Comparison of ENCODE assay signal across 11 mouse cellular contexts in the genomic region with DNA sequence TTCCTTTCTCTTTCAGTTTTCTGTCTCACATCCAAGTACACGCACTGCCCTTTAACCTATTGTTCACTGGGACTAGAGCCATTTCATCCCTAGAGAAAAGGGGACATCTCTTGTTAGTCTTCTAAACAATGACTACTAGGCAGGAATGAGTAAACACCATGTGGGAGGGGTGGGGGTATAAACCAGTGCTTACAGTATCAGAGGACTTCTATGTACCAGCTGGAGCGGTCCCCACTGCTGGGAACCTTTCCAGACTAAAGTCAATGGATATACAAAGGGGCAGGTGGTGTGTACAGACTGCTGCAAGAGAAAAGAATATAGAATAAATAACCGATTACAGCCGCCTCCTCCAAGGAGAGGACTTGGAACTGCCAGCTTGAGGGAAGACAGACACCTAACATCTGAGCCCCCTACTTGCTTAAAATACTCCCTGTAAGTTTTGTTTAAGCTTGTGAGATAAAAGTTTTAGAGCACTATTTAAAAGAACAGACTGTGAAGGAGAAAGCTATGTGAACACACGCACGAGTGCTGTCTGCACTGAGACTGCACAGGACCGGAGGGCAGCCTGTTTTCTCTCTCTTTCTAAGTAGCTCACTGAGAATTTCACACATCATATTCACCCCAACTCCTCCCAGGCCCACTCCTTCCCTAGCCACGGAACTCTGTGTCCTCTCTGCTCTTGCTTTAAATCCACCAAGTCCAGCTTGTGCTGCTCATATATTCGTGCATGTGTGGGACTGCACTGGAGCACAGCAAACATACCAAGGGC. TPM values are rescaled to one million over a fixed set of nuclear protein-coding genes. Genes with fewer than 3 reads are reported as not detected.
DNase-seq lines count a peak whose midpoint lies in the region; ATAC-seq lines count a peak whose summit lies in the region.
"Had no signal": no experiment of that assay in that cellular context is flagged by ENCODE, and none has a peak within 500 bp of the region (broad histone marks: within the 10 kb centered on the region; RNA-seq: fewer than 3 reads in every experiment).

No protein-coding gene starts in this region.

- H3K9ac ChIP-seq in heart, embryonic 13.5 days: peak overlapping the region; percentile 24; the same call in 1 of the 2 replicates
- H3K9ac ChIP-seq: liver, embryonic 14.5 days had no signal

- no peak overlapping the region for H3K27ac ChIP-seq in heart, embryonic 10.5 days
- peak overlapping the region; percentile 30 for H3K27ac ChIP-seq in heart, embryonic 13.5 days (replicated peaks)
- H3K27ac ChIP-seq: liver, embryonic 14.5 days had no signal

- H3K4me1 ChIP-seq in heart, embryonic 10.5 days: peaks cover 22% of the 10 kb centered on the region
- peaks cover 37% of the 10 kb centered on the region for H3K4me1 ChIP-seq in heart, embryonic 13.5 days

- H3K4me3 ChIP-seq in heart, embryonic 10.5 days: no peak overlapping the region
- no peak overlapping the region for H3K4me3 ChIP-seq in heart, embryonic 13.5 days

- no peaks in the 10 kb centered on the region for H3K9me3 ChIP-seq in heart, embryonic 10.5 days
- no peaks in the 10 kb centered on the region for H3K9me3 ChIP-seq in heart, embryonic 13.5 days
- H3K9me3 ChIP-seq: G1E had no signal

- WGBS in heart, embryonic 10.5 days: 67% methylated on average over 9 of the region's 9 CpGs
- 42% methylated on average over 9 of the region's 9 CpGs for WGBS in heart, embryonic 13.5 days

- H3K36me3 ChIP-seq in heart, embryonic 10.5 days: no peaks in the 10 kb centered on the region
- no peaks in the 10 kb centered on the region for H3K36me3 ChIP-seq in heart, embryonic 13.5 days

- H3K27me3 ChIP-seq in heart, embryonic 10.5 days (ENCODE audit: insufficient read depth, poor library complexity, severe bottlenecking): no peaks in the 10 kb centered on the region
- no peaks in the 10 kb centered on the region for H3K27me3 ChIP-seq in heart, embryonic 13.5 days (replicated peaks)

- no peak for ATAC-seq in heart, embryonic 13.5 days (ENCODE audit: extremely low read depth, insufficient number of reproducible peaks, low FRiP score, low TSS enrichment)

- peak overlapping the region; percentile 22; the same call in 1 of the 2 replicates for H3K4me2 ChIP-seq in heart, embryonic 13.5 days

- peak; percentile 54 for DNase-seq in heart, embryonic 10.5 days (ENCODE audit: low spot score)
- no peak for DNase-seq in heart, postnatal 4 days
- DNase-seq in adipocyte (ENCODE audit: low spot score): peak; percentile 75
- peak; percentile 28 for DNase-seq in lung, postnatal 25 days (ENCODE audit: low spot score)
- DNase-seq in thymus, postnatal 25 days: no peak
- no peak for DNase-seq in left cerebral cortex, adult 9 months (ENCODE audit: low spot score in 2 of 2)
- DNase-seq in thymus, postnatal 4 days: no peak
- DNase-seq: cerebellum, adult 8-10 months had no signal

RNA-seq across cellular contexts. Expression of a gene that starts 5.4 kb away (rescaled TPM):
- polyA plus RNA-seq in heart, embryonic 10.5 days (2016; fragmentation: Nextera tagmentation; extraction: Ambion mirVana): 3.8 and 6.4 TPM in 2 replicates
- 1 to 10 TPM; 8.7 to 8.8 TPM for total RNA-seq in heart, postnatal 4 days (2021)
- 3.7 and 3.9 TPM in 2 replicates for polyA plus RNA-seq in heart, embryonic 13.5 days (2015; fragmentation: Nextera tagmentation; extraction: Ambion mirVana)

Comparison
In these comparisons a context has a peak if more than half of its experiments do, and no peak if none do; other contexts are left out.
1. DNase-seq: peak in heart, embryonic 10.5 days (single experiment), adipocyte (single experiment) and lung, postnatal 25 days (single experiment); none in heart, postnatal 4 days (single experiment), thymus, postnatal 25 days (single experiment), left cerebral cortex, adult 9 months (0 of 2) and thymus, postnatal 4 days (single experiment).